Mouse (Mus musculus) megakaryocyte progenitor cell, adult 5-6 weeks (primary cell): Measurements from ENCODE around the gene Uqcr10. TPM values are rescaled to one million over a fixed set of nuclear protein-coding genes. Genes with fewer than 3 reads are reported as not detected.

ENCODE experiments used
- ATAC-seq: replicated peaks from 2 replicates; pipeline ENCODE4 v1.8.0; 2016; ENCODE audit warnings: mild to moderate bottlenecking, moderate TSS enrichment, inconsistent platforms; ENCODE audit not compliant: poor library complexity
- total RNA-seq, 2 experiments: library from RNA; stranded (forward) in 1 of 2; stranded (reverse) in 1 of 2; fragments of 157-497, 149-512 nt in 1 of 2; fragments of 200-1000 nt in 1 of 2; gene quantifications; 2 replicates each; pipeline versions ENCODE4 v1.2.3 to v1.2.4; 2015 to 2017

The Uqcr10 gene
- total RNA-seq (2015): 195 and 210 TPM in 2 replicates
- 126 and 138 TPM in 2 replicates for total RNA-seq (2017)

DNA sequence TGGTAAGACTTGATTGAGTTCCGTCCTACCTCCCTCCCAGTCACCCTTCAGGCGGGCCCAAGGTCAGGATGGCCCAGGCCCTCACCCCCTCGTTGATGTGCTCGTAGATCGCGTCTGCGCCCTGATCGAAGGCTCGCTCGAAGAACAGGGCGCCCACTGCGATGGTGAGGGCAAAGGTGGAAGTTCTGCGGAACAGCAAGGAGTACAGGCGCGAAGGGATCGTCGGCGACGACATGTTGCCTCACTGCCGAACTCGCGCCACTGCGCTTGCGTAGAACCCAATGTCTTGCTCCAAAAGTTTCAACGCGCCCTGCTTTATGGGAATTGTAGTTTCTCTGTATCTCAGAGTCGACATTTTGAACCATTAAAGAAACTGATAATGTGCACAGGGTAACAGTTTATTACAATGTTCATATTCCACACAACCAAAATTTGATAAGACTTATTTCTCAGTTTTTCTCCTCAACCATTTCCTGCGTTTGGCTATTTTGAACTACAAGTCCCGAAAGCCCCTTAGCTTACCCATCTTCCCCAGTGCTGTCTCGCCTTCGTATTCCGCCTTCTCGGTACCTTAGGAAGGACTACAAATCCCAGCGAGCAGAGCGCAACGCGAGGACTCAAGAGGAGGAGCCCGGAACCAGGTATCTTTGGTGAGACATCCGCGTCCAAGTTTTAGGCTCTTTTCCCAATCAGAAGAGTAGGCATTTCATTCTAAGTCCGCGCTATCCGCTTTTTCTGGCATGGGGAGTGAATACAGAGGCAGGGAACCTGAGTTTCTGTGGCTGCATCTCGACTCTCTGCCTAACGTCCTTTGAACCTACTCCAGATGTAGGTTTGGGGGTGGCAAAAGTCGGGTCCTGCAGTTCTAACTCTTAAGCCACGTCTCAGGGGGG lies at the start of gene Uqcr10, which contains the start of gene Zmat5:
Uqcr10 (minus strand) TSS at position 271 of the 893 bp plus-strand sequence.
Zmat5 (plus strand) TSS at position 607 of the 893 bp plus-strand sequence.
- peak; percentile 97 for ATAC-seq

DNA sequence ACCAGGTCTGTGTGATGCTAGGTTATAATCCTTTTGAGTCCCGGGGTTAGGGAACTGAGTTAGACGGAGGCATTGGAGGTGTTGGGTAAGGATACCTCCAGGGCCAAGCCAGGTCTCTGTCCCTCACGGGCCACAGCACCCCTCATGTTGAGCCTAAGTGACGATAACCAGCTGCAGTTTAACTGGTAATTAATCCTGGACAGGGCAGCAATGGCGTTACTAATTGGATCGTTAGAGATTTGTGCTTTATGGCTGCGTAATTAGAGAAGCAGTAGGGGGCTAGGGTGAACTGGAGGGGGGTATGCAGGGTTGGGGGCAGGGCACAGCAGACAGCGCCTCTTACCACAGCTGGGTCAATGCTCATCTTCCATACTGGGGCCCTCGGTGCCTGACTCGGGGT lies 48.7 kb upstream of the Uqcr10 start:
- no peak for ATAC-seq

GRCm38 (mm10) chr11:4750263-4750662 lies 46.1 kb upstream of the Uqcr10 start:
- ATAC-seq: peak; percentile 87

DNA sequence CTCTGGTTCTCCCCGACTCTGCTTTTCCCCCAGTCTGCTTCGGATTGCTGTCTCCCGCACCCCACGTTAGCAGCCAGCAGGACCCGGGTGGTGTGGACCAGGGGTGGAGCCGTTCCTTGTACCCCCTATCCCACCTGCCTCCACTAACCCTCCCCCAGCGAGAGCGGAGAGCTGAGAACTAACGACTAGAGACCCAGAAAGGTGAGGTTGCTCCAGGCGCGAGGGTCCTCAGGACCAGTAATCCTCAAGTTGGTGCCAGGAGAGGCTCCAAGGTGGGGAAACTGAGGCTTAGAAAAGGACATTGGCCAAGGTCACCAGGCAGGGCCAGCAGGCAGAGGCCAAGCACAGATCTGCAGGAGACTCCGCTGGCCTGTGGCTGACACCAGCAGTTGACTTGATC lies 43.1 kb upstream of the Uqcr10 start:
- no peak for ATAC-seq

GRCm38 (mm10) chr11:4746733-4747132 lies 42.6 kb upstream of the Uqcr10 start, which contains the start of gene Cabp7:
Gene Cabp7, minus strand, starts transcription at chr11:4746778.
- no peak for ATAC-seq

DNA sequence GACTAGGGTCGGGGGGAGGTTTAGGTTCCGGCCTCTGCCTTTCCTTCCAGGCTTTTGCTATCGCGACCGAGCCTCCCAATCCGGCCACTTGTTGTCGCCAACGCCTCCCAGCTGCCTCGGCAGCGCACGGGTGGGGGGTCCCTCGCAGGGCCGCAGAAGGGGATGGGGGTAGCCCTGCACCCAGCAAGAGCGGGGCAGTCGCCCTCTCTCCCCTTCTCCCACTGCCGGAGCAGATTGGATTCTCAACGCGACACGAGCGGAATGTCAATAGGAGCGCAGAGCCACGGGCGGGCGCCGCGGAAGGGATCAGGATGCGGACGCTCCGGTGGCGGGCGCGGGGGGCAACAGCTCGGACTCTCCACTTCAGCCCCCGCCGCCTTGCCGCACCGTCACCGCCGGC lies 41.8 kb upstream of the Uqcr10 start:
- no peak for ATAC-seq

- no peak for ATAC-seq
Measured at GRCm38 (mm10) chr11:4744691-4745090, 40.5 kb upstream of the Uqcr10 start.

DNA sequence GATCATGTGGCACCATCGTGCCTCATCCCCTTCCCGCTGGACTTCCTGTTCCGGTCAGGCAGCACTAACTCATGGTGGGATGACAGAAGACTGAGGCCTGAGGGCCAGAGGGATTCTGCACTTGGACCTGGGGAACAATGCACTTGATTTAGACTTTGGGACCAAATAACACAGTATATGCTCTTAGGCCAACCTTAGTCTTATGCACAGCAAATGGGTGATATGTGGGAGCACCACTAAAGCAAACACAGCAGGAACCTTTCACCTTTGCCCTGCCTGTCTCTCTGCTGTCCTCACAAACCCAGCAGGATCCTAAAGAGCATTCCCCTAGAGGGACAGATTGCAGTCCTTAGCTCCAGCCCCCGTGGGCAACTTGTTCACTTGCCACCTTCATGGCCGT lies 36.6 kb upstream of the Uqcr10 start:
- no peak for ATAC-seq

DNA sequence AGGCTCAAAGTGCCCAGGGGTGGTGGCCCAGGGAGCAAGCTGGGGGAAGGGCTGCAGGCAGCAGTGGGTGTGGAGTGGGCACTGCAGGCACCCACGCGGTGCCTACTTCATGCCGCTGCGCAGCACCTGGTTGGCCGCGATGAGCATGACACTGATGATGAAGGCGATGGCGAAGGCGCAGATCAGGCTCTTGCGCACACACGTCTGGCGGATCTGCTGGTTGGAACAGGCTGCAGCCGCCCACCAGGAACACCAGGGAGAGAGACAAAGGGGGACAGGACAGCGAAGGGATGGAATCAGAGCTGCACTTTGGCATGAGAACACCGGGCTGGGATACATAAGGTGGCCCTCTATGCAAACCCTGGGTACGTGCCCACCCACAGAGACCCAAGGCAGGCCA lies 34.6 kb upstream of the Uqcr10 start:
- ATAC-seq: no peak

DNA sequence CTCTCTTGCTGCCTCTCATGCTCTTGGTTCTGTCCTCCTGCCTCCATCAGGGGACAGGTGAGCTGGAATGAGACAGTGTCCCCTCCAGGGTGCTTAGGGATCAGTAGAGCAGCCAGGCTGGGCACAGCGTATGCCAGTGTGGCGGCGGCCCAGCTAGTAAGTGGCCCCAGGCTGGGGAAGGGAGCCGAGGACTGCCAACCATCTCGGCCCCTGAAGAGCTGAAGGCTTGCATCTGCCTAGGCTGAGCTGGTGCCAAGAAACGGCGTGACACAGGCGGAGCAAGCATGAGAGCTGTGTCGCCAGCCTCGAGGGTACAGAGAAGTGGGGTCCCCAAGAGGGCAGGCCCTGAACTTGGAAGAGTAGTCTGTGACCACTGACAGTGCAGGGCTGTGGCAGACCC lies 33.5 kb upstream of the Uqcr10 start:
- ATAC-seq: no peak

GRCm38 (mm10) chr11:4736355-4736754 lies 32.2 kb upstream of the Uqcr10 start:
- no peak for ATAC-seq

- no peak for ATAC-seq
Measured at GRCm38 (mm10) chr11:4734179-4734578, 30.0 kb upstream of the Uqcr10 start.

DNA sequence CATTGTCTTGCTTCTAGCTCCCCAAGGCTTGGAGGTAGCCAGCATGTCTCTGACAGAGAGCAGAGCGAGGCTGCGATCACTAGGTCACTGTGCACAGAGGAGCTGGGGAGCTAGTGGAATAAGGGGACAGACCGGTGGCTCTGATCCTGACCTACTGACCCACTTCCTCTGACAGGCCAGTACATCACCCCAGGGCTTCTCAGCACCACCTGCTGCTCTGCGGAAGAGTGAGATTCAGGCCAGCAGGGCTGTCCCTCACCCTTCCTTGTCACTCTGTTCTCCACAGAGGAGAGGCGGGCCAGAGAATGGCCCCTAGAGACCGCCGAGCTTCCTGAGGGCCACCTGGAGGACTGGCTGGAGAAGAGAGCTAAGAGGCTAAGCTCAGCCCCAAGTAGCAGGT lies 27.6 kb upstream of the Uqcr10 start:
- no peak for ATAC-seq

- no peak for ATAC-seq
Measured at GRCm38 (mm10) chr11:4730913-4731312, 26.8 kb upstream of the Uqcr10 start.

DNA sequence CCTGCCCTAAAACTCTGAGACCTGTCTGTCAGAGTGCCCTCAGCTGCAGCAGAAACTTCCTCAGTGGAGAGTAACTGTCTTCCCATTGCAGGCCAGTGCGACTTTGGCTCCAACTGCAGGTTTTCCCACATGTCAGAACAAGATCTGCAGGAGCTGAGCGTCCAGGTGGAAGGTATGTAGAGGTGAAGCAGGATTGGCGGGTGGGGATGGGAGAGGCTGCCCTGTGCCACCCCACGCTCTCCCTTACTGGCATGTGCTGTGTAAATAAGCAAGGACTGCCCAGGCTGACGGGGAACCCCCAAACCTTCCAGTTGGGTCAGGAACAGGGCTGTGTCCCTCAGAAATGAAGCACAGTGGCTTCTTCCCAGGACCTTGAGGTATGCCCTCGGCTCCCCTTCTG lies 26.0 kb upstream of the Uqcr10 start:
- ATAC-seq: no peak

GRCm38 (mm10) chr11:4729603-4730002 lies 25.5 kb upstream of the Uqcr10 start:
- ATAC-seq: peak; percentile 83

GRCm38 (mm10) chr11:4721728-4722127 lies 17.6 kb upstream of the Uqcr10 start:
- no peak for ATAC-seq

DNA sequence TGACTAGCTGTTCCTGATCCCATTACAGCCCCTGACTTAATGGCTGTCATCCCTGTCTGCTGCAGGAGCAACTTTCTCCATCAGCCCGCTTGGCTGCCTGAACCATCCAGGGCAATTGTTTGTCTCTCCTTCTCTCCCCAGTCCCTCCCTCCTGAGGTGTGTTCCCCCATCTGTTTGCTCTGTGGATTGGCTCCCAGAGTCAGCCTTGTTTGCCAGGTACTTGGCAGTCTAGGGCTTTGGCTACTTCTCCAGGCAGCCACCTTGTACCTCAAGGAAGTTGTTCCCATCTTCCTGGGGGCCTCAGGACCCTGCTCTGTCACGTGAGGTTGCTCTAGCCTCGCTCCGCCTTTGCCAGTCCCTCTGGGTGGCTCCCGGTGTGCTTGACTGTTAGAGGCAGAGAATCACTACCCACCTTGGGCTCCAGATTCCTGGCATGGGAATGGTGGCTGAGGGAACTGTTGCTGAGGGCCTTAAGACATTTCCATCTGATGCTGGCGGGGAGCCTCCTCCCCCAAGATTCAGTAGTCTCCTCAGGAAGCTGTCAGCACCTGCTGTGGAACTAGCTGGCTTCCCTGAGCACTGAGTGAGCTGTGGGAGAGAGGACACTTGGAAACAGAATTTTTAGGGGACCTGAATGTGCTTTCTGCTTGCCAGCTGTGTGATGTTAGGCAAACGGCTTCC lies 16.9 kb upstream of the Uqcr10 start:
- ATAC-seq: no peak

DNA sequence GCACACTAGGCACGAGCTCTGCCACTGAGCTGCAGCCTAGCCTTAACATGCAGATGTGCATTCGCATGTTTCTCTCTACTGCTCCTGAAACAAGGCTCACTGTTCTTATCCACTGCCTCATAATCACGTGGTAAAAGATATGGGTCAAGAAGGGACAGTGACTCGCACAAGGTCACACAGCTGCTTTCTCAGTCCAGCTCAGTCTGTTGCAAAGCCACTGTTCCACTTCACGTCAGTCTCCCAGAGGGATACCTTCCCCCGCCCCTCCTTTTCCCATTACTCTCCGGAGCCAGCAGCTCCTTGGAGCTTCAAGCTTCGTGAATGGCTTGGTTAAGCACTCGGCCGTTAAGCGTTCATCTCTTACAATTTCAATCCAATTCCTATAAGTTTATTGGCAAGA lies 16.3 kb upstream of the Uqcr10 start:
- no peak for ATAC-seq

DNA sequence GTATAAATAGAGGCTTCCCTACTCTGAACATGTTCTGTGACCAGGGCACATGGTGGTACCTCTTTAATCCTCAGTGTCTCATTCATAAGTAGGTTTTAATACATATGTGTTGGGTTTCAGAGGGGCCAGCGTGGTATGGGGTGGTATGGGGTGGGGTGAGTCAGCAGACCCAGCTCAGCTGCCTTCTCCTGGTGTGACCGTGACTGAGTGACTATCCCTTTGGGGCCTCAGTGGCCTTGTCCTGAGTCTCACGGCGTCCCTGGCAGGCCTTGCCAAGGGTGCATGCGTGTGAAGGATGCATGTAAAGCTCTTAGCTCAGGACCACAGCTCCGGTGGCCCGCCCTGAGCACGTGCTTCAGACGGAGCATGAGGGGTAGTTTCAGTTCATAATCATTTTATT lies 15.8 kb upstream of the Uqcr10 start:
- no peak for ATAC-seq

DNA sequence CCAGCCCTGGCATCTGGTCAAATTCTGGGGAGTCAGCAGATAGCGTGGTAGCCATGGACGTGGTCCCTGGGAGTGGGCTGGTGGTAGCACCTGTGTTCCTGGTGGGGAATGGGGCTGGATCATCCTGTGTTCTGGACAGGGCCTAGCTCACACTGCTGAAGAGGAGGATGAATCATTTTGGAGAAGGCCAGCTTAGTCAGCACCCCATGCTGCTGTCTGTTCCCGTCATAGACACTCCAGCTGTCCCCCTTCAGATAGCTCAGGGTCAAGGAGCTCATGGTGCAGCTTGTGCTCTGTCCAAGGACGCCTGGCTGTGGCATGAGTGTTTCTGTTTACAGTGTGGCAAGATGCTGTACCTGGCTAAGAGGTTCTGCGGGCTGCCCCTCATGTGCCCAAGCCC lies 14.4 kb upstream of the Uqcr10 start:
- ATAC-seq: no peak
